Mouse (Mus musculus): ENCODE results near the gene Stk32b.

- TF ChIP-seq POLR2A (IDR thresholded peaks at IDR 0.05; ENCODE audit: borderline replicate concordance, extremely low read depth, low read depth, low read length) (no peak), CTCF (IDR thresholded peaks at IDR 0.05; ENCODE audit: insufficient read depth, low read length) (no peak)
Measured at GRCm38 (mm10) chr5:37419028-37419427, 297.9 kb downstream of the Stk32b start.
